Mouse (Mus musculus): ENCODE results near the gene Nr1i2. TPM values are rescaled to one million over a fixed set of nuclear protein-coding genes. Genes with fewer than 3 reads are reported as not detected.
"Not testable (repeated sequence)": the region's sequence is repeated elsewhere in the genome, so short reads cannot be mapped to it uniquely, and the experiment has no call there.

The Nr1i2 gene
- polyA plus RNA-seq, 1 experiment from 2014 or later: not detected

DNA sequence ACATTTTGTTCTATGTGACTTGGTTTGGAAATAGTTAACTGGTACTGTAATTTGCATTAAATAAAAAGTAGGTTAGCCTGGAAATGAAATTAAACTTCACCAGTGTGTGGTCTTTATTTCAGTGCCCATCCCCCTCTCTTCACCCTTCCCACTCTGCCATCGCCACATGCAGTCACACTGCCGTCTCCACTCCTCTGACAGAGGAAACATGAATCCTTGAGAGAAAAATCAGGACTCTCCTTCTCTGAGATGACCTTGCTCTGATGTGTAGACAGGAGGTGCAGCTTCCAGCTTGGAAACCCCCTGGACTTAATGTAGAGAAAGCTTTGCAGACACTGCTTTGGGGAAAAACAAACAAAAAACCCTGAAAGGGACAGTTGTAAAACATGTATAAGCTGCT lies 49.2 kb downstream of the Nr1i2 start:
- peaks cover 30% of the 10 kb centered on the region for H3K36me3 ChIP-seq (replicated peaks)
- no peaks in the 10 kb centered on the region for H3K9me3 ChIP-seq
- DNase-seq (ENCODE audit: low spot score): no peak
- H3K4me3 ChIP-seq: no peak overlapping the region
- 47% methylated on average over 2 of the region's 2 CpGs for WGBS
- no peaks in the 10 kb centered on the region for H3K27me3 ChIP-seq (replicated peaks; ENCODE audit: low read depth, poor library complexity, severe bottlenecking)
- H3K27ac ChIP-seq (replicated peaks): no peak overlapping the region; the same call in 1 of the 2 replicates
- H3K4me1 ChIP-seq: peaks cover 18% of the 10 kb centered on the region

GRCm38 (mm10) chr16:38244111-38244510 lies 50.5 kb downstream of the Nr1i2 start:
- no peaks in the 10 kb centered on the region for H3K27me3 ChIP-seq (replicated peaks; ENCODE audit: low read depth, poor library complexity, severe bottlenecking)
- WGBS: 90% methylated on average over 6 of the region's 6 CpGs
- H3K9me3 ChIP-seq: no peaks in the 10 kb centered on the region
- peaks cover 39% of the 10 kb centered on the region for H3K36me3 ChIP-seq (replicated peaks)
- H3K4me1 ChIP-seq: peaks cover 17% of the 10 kb centered on the region
- no peak overlapping the region for H3K4me3 ChIP-seq
- DNase-seq (ENCODE audit: low spot score): no peak
- H3K27ac ChIP-seq (replicated peaks): no peak overlapping the region

DNA sequence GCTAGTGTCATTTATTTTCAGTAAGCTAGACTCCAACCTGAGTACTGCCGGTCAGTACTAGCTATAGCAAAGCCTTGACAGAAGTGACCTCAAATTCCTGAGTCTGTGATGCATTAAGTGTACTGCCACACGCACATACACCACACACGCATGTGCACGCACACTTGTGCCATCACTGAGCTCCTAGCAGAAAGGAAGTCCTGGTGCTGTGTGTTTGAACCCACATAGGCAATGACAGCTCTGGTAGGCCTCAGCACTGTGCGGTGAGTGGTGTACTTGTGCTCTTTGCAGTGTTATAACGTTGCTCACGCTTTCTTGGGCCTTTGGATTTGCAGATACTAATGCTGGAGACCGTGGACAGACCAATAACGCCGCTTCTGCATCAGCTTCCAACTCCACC lies 54.5 kb downstream of the Nr1i2 start:
- no peaks in the 10 kb centered on the region for H3K4me1 ChIP-seq
- H3K27ac ChIP-seq (replicated peaks): no peak overlapping the region
- no peaks in the 10 kb centered on the region for H3K9me3 ChIP-seq
- no peak overlapping the region for H3K4me3 ChIP-seq
- no peaks in the 10 kb centered on the region for H3K27me3 ChIP-seq (replicated peaks; ENCODE audit: low read depth, poor library complexity, severe bottlenecking)
- no peak for DNase-seq (ENCODE audit: low spot score)
- WGBS: 97% methylated on average over 10 of the region's 10 CpGs
- peaks cover 54% of the 10 kb centered on the region for H3K36me3 ChIP-seq (replicated peaks)

DNA sequence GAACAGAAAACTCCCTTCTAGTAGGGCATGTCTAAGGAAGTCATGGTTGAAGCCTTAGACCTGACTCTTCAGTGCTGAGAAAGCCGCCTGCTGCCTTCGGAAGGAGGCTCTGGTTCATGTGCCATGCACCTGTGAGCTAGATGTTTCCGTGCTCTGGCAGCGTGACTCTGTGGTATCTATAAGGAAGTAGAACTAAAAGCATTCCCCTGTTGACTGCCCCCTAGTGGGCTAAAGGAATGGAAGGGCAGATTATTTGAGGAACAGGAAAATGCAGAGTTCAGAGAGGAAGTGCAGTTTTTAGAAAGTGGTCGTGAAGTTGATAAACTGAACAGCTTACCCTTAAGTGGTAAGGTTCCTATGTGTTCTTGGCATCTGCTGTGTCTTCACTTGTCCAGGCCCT lies 54.9 kb downstream of the Nr1i2 start:
- peaks cover 54% of the 10 kb centered on the region for H3K36me3 ChIP-seq (replicated peaks)
- no peaks in the 10 kb centered on the region for H3K9me3 ChIP-seq
- WGBS: 82% methylated on average over 5 of the region's 5 CpGs
- no peaks in the 10 kb centered on the region for H3K27me3 ChIP-seq (replicated peaks; ENCODE audit: low read depth, poor library complexity, severe bottlenecking)
- no peak for DNase-seq (ENCODE audit: low spot score)
- H3K27ac ChIP-seq (replicated peaks): no peak overlapping the region
- no peaks in the 10 kb centered on the region for H3K4me1 ChIP-seq
- H3K4me3 ChIP-seq: no peak overlapping the region

- no peaks in the 10 kb centered on the region for H3K9me3 ChIP-seq
- WGBS: 91% methylated on average over 4 of the region's 4 CpGs
- H3K4me1 ChIP-seq: no peaks in the 10 kb centered on the region
- DNase-seq (ENCODE audit: low spot score): no peak
- H3K36me3 ChIP-seq (replicated peaks): peaks cover 47% of the 10 kb centered on the region
- no peaks in the 10 kb centered on the region for H3K27me3 ChIP-seq (replicated peaks; ENCODE audit: low read depth, poor library complexity, severe bottlenecking)
- no peak overlapping the region for H3K4me3 ChIP-seq
- H3K27ac ChIP-seq (replicated peaks): no peak overlapping the region
These were observed 57.6 kb downstream of the Nr1i2 start for GRCm38 (mm10) chr16:38236936-38237585.

DNA sequence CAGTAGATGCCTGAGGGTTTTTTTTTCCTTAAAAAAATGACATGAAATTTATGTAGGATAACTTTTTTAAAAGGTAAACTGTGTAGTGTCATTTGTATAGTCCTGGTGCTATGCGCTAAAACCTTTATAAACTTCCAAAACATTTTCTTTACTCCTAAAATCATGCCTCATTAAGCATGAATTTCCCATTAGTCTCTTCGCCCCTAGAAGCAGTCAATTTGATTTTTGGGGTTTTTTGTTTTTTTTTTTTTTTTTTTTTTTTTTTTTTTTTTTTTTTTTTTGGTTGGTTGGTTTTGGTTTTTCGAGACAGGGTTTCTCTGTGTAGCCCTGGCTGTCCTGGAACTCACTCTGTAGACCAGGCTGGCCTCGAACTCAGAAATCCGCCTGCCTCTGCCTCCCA lies 72.1 kb downstream of the Nr1i2 start:
- not testable (repeated sequence) for H3K4me3 ChIP-seq; H3K27me3 ChIP-seq (replicated peaks; ENCODE audit: low read depth, poor library complexity, severe bottlenecking); H3K4me1 ChIP-seq; DNase-seq (ENCODE audit: low spot score); H3K9me3 ChIP-seq; H3K27ac ChIP-seq (replicated peaks)
- WGBS: 97% methylated on average over 5 of the region's 5 CpGs
- H3K36me3 ChIP-seq (replicated peaks): peaks cover 71% of the 10 kb centered on the region

DNA sequence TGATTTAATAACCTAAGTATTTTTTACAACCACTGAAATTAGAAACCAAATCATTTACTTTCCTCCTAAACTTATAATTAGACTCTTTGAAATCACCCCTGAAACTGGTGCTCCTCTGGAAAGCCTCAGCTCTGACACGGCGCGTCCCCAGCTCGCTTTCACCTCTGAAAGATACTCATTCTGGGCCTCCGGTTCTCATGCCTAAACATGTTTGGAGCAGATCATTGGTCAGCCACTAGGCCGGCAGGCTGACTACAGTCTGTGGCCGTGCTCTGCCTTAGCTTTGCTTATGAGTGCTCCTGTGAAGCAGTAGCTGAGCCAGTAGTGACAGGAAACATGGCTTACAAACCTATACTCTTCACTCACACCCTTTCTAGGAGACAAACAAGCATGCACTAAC lies 89.4 kb downstream of the Nr1i2 start:
- H3K27me3 ChIP-seq (replicated peaks; ENCODE audit: low read depth, poor library complexity, severe bottlenecking): no peaks in the 10 kb centered on the region
- no peak for DNase-seq (ENCODE audit: low spot score)
- H3K4me1 ChIP-seq: no peaks in the 10 kb centered on the region
- H3K27ac ChIP-seq (replicated peaks): no peak overlapping the region
- no peak overlapping the region for H3K4me3 ChIP-seq
- peaks cover 65% of the 10 kb centered on the region for H3K36me3 ChIP-seq (replicated peaks)
- no peaks in the 10 kb centered on the region for H3K9me3 ChIP-seq
- 92% methylated on average over 7 of the region's 7 CpGs for WGBS

Other genes starting within 250 kb of the Nr1i2 start
- 69.3 and 69.5 TPM in 2 replicates for gene Gsk3b, start 205.8 kb downstream of the Nr1i2 start, polyA plus RNA-seq (2016; fragmentation: Nextera tagmentation; extraction: Ambion mirVana)
- gene Maats1, start 47.3 kb upstream of the Nr1i2 start, polyA plus RNA-seq (2016; fragmentation: Nextera tagmentation; extraction: Ambion mirVana): 0.17 and 0.19 TPM in 2 replicates
- 128 and 133 TPM in 2 replicates for gene Cox17, start 52.2 kb upstream of the Nr1i2 start, polyA plus RNA-seq (2016; fragmentation: Nextera tagmentation; extraction: Ambion mirVana)
- gene Gm21987, start 52.2 kb upstream of the Nr1i2 start, polyA plus RNA-seq (2016; fragmentation: Nextera tagmentation; extraction: Ambion mirVana): not detected in 2 replicates
- gene Popdc2, start 67.4 kb upstream of the Nr1i2 start, polyA plus RNA-seq (2016; fragmentation: Nextera tagmentation; extraction: Ambion mirVana): 2.1 and 2.7 TPM in 2 replicates
- gene Pla1a, start 138.3 kb upstream of the Nr1i2 start, polyA plus RNA-seq (2016; fragmentation: Nextera tagmentation; extraction: Ambion mirVana): not detected in 2 replicates
- 139 and 143 TPM in 2 replicates for gene Adprh, start 157.9 kb upstream of the Nr1i2 start, polyA plus RNA-seq (2016; fragmentation: Nextera tagmentation; extraction: Ambion mirVana)
- 0.35 and 0.39 TPM in 2 replicates for gene Cd80, start 160.7 kb upstream of the Nr1i2 start, polyA plus RNA-seq (2016; fragmentation: Nextera tagmentation; extraction: Ambion mirVana)
- gene Timmdc1, start 227.8 kb upstream of the Nr1i2 start, polyA plus RNA-seq (2016; fragmentation: Nextera tagmentation; extraction: Ambion mirVana): 35.2 and 35.3 TPM in 2 replicates